Mouse (Mus musculus) G1E-ER4 (cell line): ENCODE data around the gene Mroh2a. TPM values are rescaled to one million over a fixed set of nuclear protein-coding genes. Genes with fewer than 3 reads are reported as not detected.

Experiments
- GATA1 ChIP-seq: IDR thresholded peaks from one replicate; pipeline ENCODE4 v1.8.0; 2012; ENCODE audit warnings: low read length, inconsistent platforms
- polyA plus RNA-seq: library from polyadenylated mRNA; stranded (reverse); fragments of >175 nt; gene quantifications from 2 replicates; pipeline ENCODE4 v1.2.3, GENCODE M21; 2012

The Mroh2a gene
- polyA plus RNA-seq, result not detected in 2 replicates

DNA sequence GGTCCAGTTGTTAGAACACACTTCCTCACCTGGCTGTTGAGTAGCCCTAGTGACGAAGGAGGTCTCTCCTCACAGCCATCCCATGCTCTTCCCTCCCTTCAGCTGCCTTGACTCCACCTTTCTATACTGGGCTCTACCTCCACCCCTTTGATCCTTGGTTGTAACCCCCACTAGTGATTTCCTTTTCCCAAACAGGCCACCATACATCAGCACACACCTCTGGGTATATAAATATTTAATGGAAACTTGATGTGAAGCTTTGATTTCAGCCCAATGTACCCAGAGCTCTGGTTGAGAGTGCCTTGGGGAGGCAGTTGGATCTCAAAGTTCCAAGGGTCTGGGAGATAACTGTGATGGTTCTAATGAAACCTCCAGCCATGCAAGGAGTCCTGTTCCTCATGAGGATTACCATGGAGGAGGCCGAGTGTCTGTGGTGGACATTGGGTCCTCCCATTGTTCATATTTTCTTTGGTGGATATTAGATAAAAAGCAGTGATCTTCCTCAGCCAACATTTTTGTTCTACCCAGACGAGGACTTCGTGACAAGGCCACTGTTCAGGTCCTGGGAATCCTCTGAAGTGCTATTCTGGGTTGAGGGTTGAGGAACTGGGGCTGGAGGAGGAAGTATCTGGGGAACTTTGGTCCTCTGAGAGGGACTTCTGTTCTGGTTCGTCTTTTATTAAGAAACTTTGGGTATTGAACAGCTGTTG, at the start of gene Mroh2a:
Gene Mroh2a (plus strand): TSS at position 317 of the 710 bp plus-strand sequence.
- no peak for TF ChIP-seq GATA1

DNA sequence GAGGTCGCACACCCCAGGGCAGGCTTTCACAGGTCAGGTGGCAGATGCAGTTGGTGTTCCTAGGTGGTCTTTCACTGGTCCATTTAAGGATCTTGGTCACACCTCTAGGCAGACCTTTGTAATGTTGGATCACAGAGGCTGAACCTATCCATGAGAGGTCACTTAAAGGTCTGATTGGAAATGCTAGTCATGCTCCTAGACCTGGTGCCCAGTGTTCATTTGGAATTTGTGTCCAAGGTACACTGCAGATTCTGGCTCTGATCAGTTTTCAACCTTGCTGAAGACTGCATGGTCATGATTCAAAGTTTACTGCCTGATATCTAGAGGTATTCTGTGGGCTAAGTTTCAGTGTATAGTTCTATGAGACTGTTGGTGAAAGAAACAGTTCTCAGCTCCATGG, 47.1 kb upstream of the Mroh2a start:
- no peak for TF ChIP-seq GATA1

DNA sequence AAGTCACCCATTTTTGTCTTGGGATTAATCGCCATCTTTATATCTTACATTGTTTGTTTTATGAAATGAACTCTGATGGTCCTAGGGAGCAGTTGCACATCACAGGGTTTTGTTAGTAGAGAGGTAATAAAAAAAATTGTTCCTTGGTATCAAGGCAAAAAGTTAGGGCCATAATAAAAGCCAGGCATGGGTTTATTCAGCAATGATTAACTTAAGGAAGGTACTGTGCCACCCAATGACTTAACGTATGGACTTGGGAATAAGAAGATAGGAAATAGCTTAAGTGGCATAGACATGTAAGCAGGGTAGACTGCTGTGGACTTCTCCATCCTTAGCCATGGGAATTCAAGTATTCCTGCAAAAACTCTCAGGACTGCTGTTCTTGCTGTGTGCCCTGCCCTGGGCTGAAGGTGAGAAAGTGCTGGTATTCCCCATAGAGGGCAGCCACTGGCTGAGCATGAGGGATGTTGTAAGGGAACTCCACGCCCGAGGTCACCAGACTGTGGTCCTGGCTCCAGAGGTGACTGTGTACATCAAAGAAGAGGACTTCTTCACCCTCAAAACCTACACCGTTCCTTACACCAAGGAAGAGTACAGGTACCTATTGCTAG, 40.4 kb upstream of the Mroh2a start:
- no peak for TF ChIP-seq GATA1

DNA sequence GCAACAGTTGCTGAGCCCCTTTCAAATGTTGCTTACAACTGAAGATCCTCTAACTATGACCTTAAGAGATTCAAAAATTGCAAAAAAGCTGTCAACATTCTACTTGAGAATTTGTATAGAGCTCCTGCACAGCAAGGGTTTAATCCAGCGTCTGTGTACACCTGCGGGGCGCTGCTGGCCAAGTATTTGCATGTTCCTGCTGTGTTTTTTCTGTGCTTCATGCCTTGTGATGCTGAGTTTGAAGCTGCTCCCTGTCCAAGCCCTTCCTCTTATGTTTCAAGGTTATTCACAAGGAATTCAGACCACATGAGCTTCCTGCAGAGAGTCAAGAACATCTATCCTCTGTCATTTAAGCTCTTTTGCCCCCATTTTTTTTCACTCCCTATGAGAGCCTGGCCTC, 34.6 kb upstream of the Mroh2a start:
- TF ChIP-seq GATA1, result no peak

DNA sequence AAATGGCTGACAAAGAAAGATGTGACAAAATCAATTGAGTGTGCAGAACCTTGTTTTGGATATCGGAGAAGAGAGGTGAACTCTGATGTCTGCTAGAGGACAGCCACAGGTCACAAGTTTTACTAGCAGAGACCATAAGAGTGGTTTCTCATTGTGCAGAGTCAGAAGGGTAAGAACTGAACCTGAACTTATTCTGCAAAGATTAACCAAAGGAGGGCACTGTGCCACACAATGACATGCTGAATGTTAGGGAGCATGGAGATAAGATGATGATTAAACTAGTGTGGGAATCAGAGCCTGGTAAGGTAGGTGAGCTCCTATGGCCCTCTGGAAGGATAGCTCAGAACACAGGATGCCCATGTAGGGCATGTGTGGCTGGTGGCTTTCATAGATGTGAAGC, 31.1 kb upstream of the Mroh2a start:
- TF ChIP-seq GATA1, result no peak

DNA sequence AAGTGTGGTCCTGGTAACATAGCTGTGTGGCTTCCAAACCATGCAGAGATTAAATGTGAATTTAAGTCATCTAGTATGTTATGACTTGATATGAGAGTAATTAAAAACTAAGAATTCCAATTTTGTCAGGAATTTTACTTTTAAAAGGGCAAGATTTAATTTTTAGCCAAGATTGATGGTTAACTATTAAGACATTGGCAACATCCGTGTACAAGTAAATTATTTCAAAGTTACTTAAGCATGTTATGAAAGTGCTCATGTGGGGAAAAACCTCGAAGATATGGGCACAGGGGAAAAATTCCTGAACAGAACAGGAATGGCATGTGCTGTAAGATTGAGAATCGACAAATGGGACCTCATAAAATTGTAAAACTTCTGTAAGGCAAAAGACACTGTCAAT, 29.3 kb upstream of the Mroh2a start:
- no peak for TF ChIP-seq GATA1

DNA sequence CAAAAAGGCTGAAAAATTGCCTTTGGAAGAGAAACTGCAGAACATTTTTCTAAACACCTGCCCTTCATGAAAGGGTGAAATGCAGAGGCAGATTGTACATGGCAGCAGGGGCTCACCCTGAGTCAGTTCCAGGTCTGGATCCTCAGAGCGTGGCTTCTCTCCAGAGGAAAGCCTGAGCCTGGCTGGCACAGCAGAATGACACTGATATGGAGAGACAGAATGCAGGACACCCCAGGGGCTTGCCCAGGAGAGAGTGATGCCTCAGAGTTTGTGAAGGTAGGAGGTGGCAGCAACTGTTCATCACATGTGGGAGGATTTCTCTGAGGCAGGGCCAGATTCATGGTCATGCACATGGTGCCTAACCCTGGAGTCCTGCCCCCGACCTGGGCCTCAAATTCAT, 26.8 kb upstream of the Mroh2a start:
- no peak for TF ChIP-seq GATA1

DNA sequence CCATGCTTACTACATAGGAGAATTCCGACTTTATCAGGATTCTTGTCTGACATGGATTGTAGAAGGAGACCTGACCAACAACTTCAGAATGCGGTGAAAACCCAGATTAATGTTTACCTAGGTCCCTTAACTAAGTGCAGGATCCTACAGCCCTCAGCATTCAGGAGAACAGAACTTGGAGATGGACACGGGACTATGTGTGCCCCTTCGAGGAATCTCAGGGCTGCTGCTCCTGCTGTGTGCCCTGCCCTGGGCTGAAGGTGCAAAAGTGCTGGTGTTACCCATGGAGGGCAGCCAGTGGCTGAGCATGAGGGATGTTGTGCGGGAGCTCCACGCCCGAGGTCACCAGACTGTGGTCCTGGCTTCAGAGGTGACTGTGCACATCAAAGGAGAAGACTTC, 26.3 kb upstream of the Mroh2a start, which contains the start of gene Ugt1a2:
Gene Ugt1a2 (plus strand): TSS at position 146 of the 400 bp plus-strand sequence.
- no peak for TF ChIP-seq GATA1

DNA sequence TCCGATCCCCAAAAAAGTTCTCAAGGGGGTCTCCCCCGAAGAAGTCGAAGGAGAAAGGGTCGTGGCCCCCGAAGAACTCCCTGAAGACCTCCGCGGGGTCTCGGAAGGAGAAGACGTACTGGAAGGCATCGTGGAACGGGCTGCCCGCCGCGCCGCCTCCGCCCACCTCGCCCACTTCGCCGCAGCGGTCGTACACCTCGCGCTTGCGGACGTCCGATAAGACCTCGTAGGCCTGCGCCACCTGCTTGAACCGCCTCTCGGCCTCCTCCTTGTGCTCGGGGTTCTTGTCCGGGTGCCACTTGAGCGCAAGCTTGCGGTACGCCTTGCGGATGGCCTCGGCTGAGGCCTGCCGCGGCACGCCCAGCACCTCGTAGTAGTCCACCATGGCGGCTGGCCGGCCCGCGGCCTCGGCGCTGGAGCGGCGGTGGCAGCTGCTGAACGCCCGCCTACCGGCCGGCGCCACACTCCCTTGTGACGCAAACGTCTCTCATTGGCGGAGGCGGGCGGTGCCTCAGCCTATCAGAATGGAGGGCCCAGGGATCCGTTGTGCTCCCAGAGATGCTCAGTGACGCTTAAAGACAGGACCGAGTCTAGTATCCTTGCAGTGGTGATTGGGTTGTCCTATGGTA, 21.4 kb upstream of the Mroh2a start, which contains the start of gene Dnajb3:
Gene Dnajb3 (minus strand): TSS at position 489 of the 629 bp plus-strand sequence.
- no peak for TF ChIP-seq GATA1

DNA sequence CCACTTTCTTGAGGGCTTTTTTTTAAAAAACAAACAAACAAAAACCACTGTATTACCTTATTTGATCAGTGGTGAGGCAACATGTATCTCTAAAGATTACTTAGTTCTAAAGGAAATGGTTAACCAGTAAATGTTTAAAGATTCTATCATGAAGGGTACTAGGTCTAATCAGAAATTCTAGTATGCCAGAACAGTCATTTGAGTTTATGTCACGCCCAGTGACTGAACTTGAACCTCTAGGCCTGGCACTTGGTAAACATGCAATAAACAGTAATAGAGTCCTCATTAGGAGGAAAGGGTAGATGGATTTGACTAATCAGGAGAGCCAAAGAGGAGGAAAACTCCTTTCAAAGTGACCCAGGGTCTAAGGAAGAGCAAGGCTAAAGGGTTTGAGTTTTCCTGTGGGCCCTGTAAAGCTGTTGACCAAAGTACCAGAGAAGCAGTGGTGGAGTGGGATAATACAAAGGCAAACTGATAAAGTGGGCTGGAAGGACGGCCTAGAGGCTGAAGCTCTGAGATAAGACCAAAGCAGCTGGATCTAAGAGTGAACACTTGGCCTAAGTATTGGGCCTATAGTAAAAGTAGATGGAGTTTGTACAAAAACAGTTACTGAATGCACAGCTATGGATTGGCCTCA, 19.8 kb upstream of the Mroh2a start:
- TF ChIP-seq GATA1, result no peak

DNA sequence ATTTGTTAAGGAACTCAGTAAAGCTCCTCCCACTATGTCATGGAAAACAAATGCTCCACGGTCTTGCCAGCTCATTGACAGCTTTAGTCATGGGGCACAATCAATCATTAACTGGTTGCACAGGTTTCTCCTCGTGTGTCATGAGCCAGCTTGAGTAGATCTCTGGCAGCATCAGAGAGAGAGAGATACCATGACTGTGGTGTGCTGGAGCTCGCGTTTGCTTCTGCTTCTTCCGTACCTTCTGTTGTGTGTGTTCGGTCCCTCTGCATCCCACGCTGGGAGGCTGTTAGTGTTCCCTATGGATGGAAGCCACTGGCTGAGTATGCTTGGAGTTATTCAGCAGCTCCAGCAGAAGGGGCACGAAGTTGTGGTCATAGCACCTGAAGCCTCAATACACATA, 15.0 kb upstream of the Mroh2a start, which contains the start of gene Ugt1a1:
Gene Ugt1a1 (plus strand): TSS at position 148 of the 400 bp plus-strand sequence.
- TF ChIP-seq GATA1, result no peak

DNA sequence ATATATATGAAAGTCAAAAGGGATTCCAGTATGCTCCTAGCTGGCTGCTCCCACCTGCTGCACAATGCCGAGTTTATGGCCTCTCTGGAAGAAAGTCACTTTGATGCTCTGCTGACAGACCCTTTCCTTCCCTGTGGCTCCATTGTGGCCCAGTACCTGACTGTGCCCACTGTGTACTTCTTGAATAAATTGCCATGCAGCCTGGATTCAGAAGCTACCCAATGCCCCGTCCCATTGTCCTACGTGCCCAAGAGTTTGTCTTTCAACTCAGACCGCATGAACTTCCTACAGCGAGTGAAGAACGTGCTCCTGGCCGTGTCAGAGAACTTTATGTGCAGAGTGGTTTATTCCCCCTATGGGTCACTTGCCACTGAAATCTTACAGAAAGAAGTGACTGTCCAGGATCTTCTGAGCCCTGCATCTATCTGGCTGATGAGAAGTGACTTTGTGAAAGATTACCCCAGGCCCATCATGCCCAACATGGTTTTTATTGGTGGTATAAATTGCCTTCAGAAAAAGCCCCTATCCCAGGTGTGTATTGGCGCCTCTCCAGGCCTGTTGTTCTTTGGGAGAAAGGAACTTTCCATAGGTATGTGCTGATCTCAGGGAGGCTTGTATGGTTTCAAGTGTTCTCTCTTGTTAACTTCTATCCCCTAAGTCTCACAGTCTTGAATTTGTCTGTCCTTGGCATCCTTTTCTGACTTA, 14.3 kb upstream of the Mroh2a start:
- no peak for TF ChIP-seq GATA1

DNA sequence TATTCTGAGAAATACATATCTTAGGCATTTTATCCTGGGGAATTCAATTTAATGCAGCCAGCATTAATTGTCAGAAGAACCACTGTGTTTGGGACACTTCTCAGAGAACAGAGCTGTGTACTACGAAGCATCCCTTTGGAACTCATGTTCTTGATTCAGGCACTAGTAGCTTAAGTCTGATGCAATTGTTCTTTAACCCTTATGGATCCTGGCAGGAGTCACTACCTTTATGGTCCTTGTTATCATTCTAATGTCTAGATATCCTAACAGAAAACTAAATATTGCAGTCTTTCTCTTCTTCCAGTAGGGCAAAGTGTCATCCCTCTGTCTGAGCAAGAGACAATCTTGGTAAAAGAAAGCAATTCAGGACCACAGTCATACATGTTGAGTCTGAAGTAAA, 13.7 kb upstream of the Mroh2a start:
- no peak for TF ChIP-seq GATA1

DNA sequence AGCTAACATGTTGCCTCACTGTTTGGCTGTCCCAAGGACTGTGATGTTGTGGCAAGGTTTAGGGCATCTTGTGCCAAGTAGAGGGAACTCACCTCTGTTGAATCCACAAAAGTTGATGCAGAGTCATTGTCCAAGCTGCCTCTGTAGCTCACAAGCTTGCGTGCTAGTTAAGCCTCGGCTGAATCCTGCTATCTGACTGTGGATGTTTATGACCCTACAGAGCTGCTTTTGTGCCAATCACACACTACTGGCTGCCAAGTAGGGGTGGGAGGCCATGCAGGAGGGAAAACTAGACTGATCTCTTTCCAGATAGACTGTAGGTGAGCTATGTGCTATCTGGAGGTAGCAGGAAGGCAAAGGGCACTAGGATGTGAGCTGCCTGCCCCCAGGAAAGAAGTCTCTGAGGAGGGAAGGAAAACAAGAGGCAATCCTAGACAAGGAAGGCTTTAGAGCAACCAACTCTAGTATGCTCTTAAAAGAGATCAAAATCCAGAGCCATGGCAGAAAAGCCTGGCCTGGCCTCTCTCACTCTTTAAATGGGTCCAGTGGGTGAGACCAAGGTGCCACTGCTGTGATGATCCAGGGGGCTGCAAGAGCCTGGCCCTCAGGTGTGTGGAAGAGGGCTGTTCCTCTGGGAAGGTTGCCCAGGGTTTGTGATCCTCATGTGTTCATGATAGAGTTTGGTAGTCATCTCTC, 12.9 kb upstream of the Mroh2a start:
- no peak for TF ChIP-seq GATA1

DNA sequence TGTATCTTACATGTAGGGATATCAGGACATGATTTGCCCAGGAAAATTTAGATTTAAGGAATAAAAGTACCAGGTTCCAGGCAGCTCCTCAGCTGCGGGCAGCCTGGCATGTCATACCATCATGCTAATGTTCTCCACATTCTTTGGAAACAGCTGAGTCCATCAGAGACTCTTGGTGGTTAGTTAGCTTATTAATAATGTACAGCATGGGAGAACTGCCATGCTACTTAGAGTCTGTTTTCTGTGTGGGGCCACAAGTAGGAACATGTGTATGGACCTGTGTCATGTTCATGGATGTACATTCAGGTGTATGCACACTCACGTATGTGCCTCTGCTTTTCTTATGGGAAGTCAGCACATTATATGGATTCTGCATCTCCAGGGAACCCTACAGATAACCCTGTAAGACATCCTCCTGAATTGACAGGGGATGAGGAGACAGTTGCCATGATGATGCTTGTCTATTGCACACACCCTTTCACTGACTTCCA, 12.3 kb upstream of the Mroh2a start:
- TF ChIP-seq GATA1, result no peak
